Mouse (Mus musculus) hindbrain, embryonic 10.5 days (tissue): ENCODE data around the gene Fam102b. TPM values are rescaled to one million over a fixed set of nuclear protein-coding genes. Genes with fewer than 3 reads are reported as not detected.

Experiments used
- DNase-seq: peaks from one replicate; pipeline ENCODE4 v3.0.0-alpha.2; 2017; ENCODE audit warnings: low spot score
- H3K27ac ChIP-seq: fragments of 300-500 bp; sonication (generic); 2 replicates; pipeline ENCODE4 v1.5.1; 2016; ENCODE audit warnings: mild to moderate bottlenecking, moderate library complexity
- H3K27me3 ChIP-seq: fragments of 300-500 bp; sonication (generic); 2 replicates; pipeline ENCODE4 v1.6.1; 2016; ENCODE audit warnings: mild to moderate bottlenecking; ENCODE audit not compliant: poor library complexity, insufficient read depth, severe bottlenecking
- H3K36me3 ChIP-seq: fragments of 300-500 bp; sonication (generic); 2 replicates; pipeline ENCODE4 v1.6.1; 2016; ENCODE audit warnings: mild to moderate bottlenecking, moderate library complexity
- H3K4me1 ChIP-seq: fragments of 300-500 bp; sonication (generic); replicated peaks from 2 replicates; pipeline ENCODE4 v1.6.1; 2016; ENCODE audit warnings: mild to moderate bottlenecking
- H3K4me3 ChIP-seq: fragments of 300-500 bp; sonication (generic); 2 replicates; pipeline ENCODE4 v1.5.1; 2016; ENCODE audit warnings: mild to moderate bottlenecking, moderate library complexity
- H3K9me3 ChIP-seq: fragments of 300-500 bp; sonication (generic); 2 replicates; pipeline ENCODE4 v1.6.1; 2016; ENCODE audit warnings: mild to moderate bottlenecking, moderate library complexity
- WGBS: fragments of 180-500 bp; shearing (Covaris S2); methylation state at CpG from one replicate; pipeline ENCODE4 v1.1.7; 2016; 5-methylcytosine and 5-hydroxymethylcytosine counted together
- polyA plus RNA-seq: library from polyadenylated mRNA; unstranded; fragments of >200 nt; fragmentation: Nextera tagmentation; extraction: Ambion mirVana; gene quantifications from 2 replicates; pipeline ENCODE4 v1.2.1, GENCODE M21; 2016

Fam102b gene
- 5.3 TPM in 2 replicates for polyA plus RNA-seq

GRCm38 (mm10) chr3:109027515-109027987 lies at the start of gene Fam102b:
Gene Fam102b (minus strand): TSS chr3:109027607.
- Histone ChIP-seq H3K4me1 (peaks cover 39% of the 10 kb centered on the region; the same call in 1 of the 2 replicates), H3K36me3 (no peaks in the 10 kb centered on the region), H3K4me3 (peak within 1 kb of the TSS; percentile 68), H3K9me3 (no peaks in the 10 kb centered on the region), H3K27me3 (no peaks in the 10 kb centered on the region; the same call in 1 of the 2 replicates), H3K27ac (peak within 1 kb of the TSS; percentile 88)
- peak; percentile 86 for DNase-seq
- WGBS: under 1% methylated on average over 54 of the region's 54 CpGs

GRCm38 (mm10) chr3:109062989-109063388 lies 35.6 kb upstream of the Fam102b start:
- no peak overlapping the region for H3K4me3 ChIP-seq
- no peak for DNase-seq
- H3K27me3 ChIP-seq: no peaks in the 10 kb centered on the region
- WGBS: 2% methylated on average over 6 of the region's 6 CpGs
- H3K27ac ChIP-seq: no peak overlapping the region
- H3K9me3 ChIP-seq: no peaks in the 10 kb centered on the region
- H3K36me3 ChIP-seq: no peaks in the 10 kb centered on the region
- H3K4me1 ChIP-seq: no peaks in the 10 kb centered on the region

GRCm38 (mm10) chr3:109062391-109062790 lies 35.0 kb upstream of the Fam102b start:
- no peak overlapping the region for H3K27ac ChIP-seq
- no peak for DNase-seq
- H3K36me3 ChIP-seq: no peaks in the 10 kb centered on the region
- no peaks in the 10 kb centered on the region for H3K27me3 ChIP-seq
- H3K9me3 ChIP-seq: no peaks in the 10 kb centered on the region
- H3K4me1 ChIP-seq: no peaks in the 10 kb centered on the region
- H3K4me3 ChIP-seq: no peak overlapping the region
- 78% methylated on average over 7 of the region's 7 CpGs for WGBS

GRCm38 (mm10) chr3:109059903-109060302 lies 32.5 kb upstream of the Fam102b start:
- Histone ChIP-seq H3K4me3 (no peak overlapping the region), H3K27me3 (no peaks in the 10 kb centered on the region), H3K27ac (no peak overlapping the region), H3K9me3 (no peaks in the 10 kb centered on the region), H3K4me1 (no peaks in the 10 kb centered on the region), H3K36me3 (no peaks in the 10 kb centered on the region)
- no peak for DNase-seq
- 81% methylated on average over 8 of the region's 8 CpGs for WGBS

- Histone ChIP-seq H3K27ac (no peak overlapping the region), H3K27me3 (no peaks in the 10 kb centered on the region), H3K4me3 (no peak overlapping the region), H3K9me3 (no peaks in the 10 kb centered on the region), H3K36me3 (no peaks in the 10 kb centered on the region), H3K4me1 (peaks cover 15% of the 10 kb centered on the region)
- DNase-seq: no peak
- WGBS: 88% methylated on average over 6 of the region's 6 CpGs
Measured at GRCm38 (mm10) chr3:109051946-109052331, 24.5 kb upstream of the Fam102b start.

- no peaks in the 10 kb centered on the region for H3K36me3 ChIP-seq
- peaks cover 15% of the 10 kb centered on the region for H3K4me1 ChIP-seq
- H3K27me3 ChIP-seq: no peaks in the 10 kb centered on the region
- no peak overlapping the region for H3K4me3 ChIP-seq
- 68% methylated on average over 11 of the region's 11 CpGs for WGBS
- DNase-seq: no peak
- H3K9me3 ChIP-seq: no peaks in the 10 kb centered on the region
- no peak overlapping the region for H3K27ac ChIP-seq
Measured at GRCm38 (mm10) chr3:109051056-109051945, 23.9 kb upstream of the Fam102b start.

- Histone ChIP-seq H3K27ac (no peak overlapping the region), H3K4me3 (no peak overlapping the region), H3K4me1 (peaks cover 16% of the 10 kb centered on the region), H3K27me3 (no peaks in the 10 kb centered on the region), H3K36me3 (no peaks in the 10 kb centered on the region), H3K9me3 (no peaks in the 10 kb centered on the region)
- DNase-seq: no peak
- WGBS: 45% methylated on average over 6 of the region's 6 CpGs
Measured at GRCm38 (mm10) chr3:109047707-109048283, 20.4 kb upstream of the Fam102b start.

GRCm38 (mm10) chr3:109046428-109046827 lies 19.0 kb upstream of the Fam102b start:
- Histone ChIP-seq H3K9me3 (no peaks in the 10 kb centered on the region), H3K4me1 (peaks cover 16% of the 10 kb centered on the region), H3K27ac (no peak overlapping the region), H3K27me3 (no peaks in the 10 kb centered on the region), H3K4me3 (no peak overlapping the region), H3K36me3 (no peaks in the 10 kb centered on the region)
- no peak for DNase-seq
- WGBS: 92% methylated on average over 3 of the region's 3 CpGs

- H3K27me3 ChIP-seq: no peaks in the 10 kb centered on the region
- no peaks in the 10 kb centered on the region for H3K36me3 ChIP-seq
- no peak overlapping the region for H3K27ac ChIP-seq
- H3K4me3 ChIP-seq: no peak overlapping the region
- 34% methylated on average over 7 of the region's 7 CpGs for WGBS
- no peaks in the 10 kb centered on the region for H3K9me3 ChIP-seq
- no peak for DNase-seq
- peaks cover 10% of the 10 kb centered on the region for H3K4me1 ChIP-seq
Measured at GRCm38 (mm10) chr3:109043395-109043794, 16.0 kb upstream of the Fam102b start.

- Histone ChIP-seq H3K27me3 (no peaks in the 10 kb centered on the region), H3K27ac (no peak overlapping the region), H3K4me1 (peaks cover 4% of the 10 kb centered on the region; the same call in 1 of the 2 replicates), H3K36me3 (no peaks in the 10 kb centered on the region), H3K4me3 (no peak overlapping the region), H3K9me3 (no peaks in the 10 kb centered on the region)
- no peak for DNase-seq
- 88% methylated on average over 4 of the region's 4 CpGs for WGBS
Measured at GRCm38 (mm10) chr3:109040908-109041307, 13.5 kb upstream of the Fam102b start.

GRCm38 (mm10) chr3:109034411-109034810 lies 7.0 kb upstream of the Fam102b start:
- no peak overlapping the region for H3K27ac ChIP-seq
- H3K9me3 ChIP-seq: no peaks in the 10 kb centered on the region
- no peaks in the 10 kb centered on the region for H3K27me3 ChIP-seq
- H3K4me1 ChIP-seq: peaks cover 11% of the 10 kb centered on the region; the same call in 1 of the 2 replicates
- no peak overlapping the region for H3K4me3 ChIP-seq
- 90% methylated on average over 1 of the region's 1 CpGs for WGBS
- H3K36me3 ChIP-seq: no peaks in the 10 kb centered on the region
- no peak for DNase-seq

- WGBS: 69% methylated on average over 2 of the region's 2 CpGs
- no peaks in the 10 kb centered on the region for H3K27me3 ChIP-seq
- no peaks in the 10 kb centered on the region for H3K36me3 ChIP-seq
- H3K4me3 ChIP-seq: no peak overlapping the region
- H3K4me1 ChIP-seq: peaks cover 18% of the 10 kb centered on the region; the same call in 1 of the 2 replicates
- DNase-seq: no peak
- H3K9me3 ChIP-seq: no peaks in the 10 kb centered on the region
- no peak overlapping the region for H3K27ac ChIP-seq
Measured at GRCm38 (mm10) chr3:109032306-109032705, 4.9 kb upstream of the Fam102b start.

GRCm38 (mm10) chr3:109031626-109032025 lies 4.2 kb upstream of the Fam102b start:
- Histone ChIP-seq H3K4me3 (no peak overlapping the region), H3K27ac (no peak overlapping the region), H3K9me3 (no peaks in the 10 kb centered on the region), H3K36me3 (no peaks in the 10 kb centered on the region), H3K27me3 (no peaks in the 10 kb centered on the region; the same call in 1 of the 2 replicates), H3K4me1 (peaks cover 18% of the 10 kb centered on the region; the same call in 1 of the 2 replicates)
- no peak for DNase-seq
- WGBS: 86% methylated on average over 3 of the region's 3 CpGs
